Mouse (Mus musculus): ENCODE measurements around the gene Il4ra. TPM values are rescaled to one million over a fixed set of nuclear protein-coding genes. Genes with fewer than 3 reads are reported as not detected.

Gene Il4ra
- polyA plus RNA-seq, 1 experiment: 5.3 TPM

DNA sequence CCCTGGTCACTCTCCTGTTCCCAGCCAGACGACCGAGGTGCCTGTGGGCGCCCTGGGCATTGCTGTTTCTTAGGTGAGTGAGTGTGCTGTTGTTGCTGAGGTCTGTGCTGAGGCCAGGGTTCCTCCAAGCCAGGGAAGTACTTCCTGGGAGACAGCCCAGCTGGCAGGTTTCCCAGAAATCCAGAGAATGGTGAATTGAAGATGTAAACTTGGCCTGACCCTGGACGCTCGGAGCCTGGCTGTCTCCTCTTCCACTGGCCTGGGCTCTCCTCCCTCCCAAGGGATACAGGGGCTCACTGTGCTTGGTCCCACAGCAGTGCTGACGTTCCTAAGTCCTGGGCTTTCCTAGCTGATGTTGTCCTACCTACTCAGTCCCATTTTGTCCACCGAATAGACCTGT, 25.1 kb downstream of the Il4ra start:
- TF ChIP-seq GATA1 (IDR thresholded peaks at IDR 0.05; ENCODE audit: low read length): no peak

DNA sequence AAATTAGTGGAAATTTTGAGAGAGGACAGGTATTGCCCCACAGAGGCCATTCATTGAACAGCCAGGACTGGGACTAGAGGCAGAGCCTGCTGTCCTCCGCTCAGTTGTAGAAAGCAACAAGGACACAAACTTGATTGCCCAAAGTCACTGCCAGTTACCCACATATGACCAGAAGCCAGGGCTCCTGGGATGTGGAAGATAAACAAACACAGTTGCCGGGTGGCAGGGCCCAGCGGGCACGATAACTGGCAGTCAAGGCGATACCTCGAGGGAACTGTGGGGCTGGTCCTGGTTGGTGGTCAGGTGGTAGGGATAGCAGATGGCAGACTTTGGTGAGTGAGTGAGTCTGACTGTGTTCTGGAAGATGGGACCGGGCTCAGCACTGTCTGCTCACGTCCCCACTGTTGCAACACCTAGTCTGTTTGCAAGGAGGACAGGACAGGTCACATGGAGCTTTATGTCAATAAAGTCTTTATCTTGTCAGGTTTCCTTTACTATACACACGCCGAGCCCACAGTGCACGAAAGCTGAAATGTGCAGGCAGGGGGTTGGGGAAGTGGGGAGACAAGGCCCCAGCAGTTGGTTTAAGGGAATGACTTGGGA, 25.7 kb downstream of the Il4ra start:
- TF ChIP-seq GATA1 (IDR thresholded peaks at IDR 0.05; ENCODE audit: low read length): no peak

- TF ChIP-seq GATA1 (IDR thresholded peaks at IDR 0.05; ENCODE audit: low read length): no peak
Observed at GRCm38 (mm10) chr7:125578106-125578505, 26.2 kb downstream of the Il4ra start.

- no peak for TF ChIP-seq GATA1 (IDR thresholded peaks at IDR 0.05; ENCODE audit: low read length)
Observed at GRCm38 (mm10) chr7:125579545-125580219, 27.8 kb downstream of the Il4ra start.

- TF ChIP-seq GATA1 (IDR thresholded peaks at IDR 0.05; ENCODE audit: low read length): no peak
Observed at GRCm38 (mm10) chr7:125580220-125580549, 28.3 kb downstream of the Il4ra start.

- TF ChIP-seq GATA1 (IDR thresholded peaks at IDR 0.05; ENCODE audit: low read length): no peak
Observed at GRCm38 (mm10) chr7:125580625-125581316, 28.9 kb downstream of the Il4ra start.

DNA sequence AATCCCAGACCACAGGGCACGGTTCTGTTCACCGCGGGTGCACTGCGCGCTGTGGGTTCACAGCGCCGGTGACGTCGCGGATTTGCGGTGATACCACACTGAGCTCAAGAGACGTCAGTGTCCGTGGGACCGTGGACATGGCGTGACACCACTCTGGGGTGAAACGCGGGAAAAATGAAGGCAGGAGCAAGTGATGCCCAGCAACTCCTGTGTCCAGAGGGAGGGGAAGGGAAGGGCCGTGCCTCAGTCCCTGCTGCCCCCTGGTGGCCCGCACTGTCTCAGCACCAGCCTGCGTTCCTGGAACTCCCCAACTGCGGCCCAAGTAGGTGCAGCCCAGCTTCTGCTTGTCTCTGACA, 29.4 kb downstream of the Il4ra start:
- TF ChIP-seq GATA1 (IDR thresholded peaks at IDR 0.05; ENCODE audit: low read length): no peak

- TF ChIP-seq GATA1 (IDR thresholded peaks at IDR 0.05; ENCODE audit: low read length): no peak
Observed at GRCm38 (mm10) chr7:125583325-125584004, 31.5 kb downstream of the Il4ra start.

DNA sequence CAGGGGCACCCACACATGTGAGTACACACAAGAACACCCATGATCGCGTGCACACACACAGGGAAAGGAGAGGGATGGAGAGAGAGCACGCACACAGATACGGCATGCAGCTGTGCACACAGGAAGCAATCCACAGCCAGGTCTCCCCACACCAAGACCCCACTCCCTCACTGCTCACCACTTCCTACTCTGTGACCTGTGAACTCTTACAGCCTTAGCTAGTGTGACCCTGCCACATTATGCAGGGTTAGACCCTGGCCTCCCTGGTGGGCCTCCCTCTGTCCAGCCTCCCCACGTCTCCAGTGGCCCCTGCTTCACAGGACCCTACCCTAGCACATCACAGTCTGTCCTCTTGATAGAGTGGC, 32.1 kb downstream of the Il4ra start:
- no peak for TF ChIP-seq GATA1 (IDR thresholded peaks at IDR 0.05; ENCODE audit: low read length)

DNA sequence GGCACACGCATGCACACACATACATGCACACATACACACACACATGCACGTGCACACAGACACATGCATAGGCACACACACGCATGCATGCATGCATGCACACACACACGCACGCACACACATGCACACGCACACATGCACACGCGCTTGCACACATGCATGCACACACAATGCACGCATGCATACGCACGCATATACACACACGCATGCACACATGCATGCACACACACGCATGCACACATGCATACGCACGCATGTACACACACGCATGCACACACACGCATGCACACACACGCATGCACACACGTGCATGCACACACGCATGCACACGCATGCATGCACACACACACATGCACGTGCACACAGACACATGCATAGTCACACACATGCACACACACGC, 34.4 kb downstream of the Il4ra start:
- no peak for TF ChIP-seq GATA1 (IDR thresholded peaks at IDR 0.05; ENCODE audit: low read length)

- TF ChIP-seq GATA1 (IDR thresholded peaks at IDR 0.05; ENCODE audit: low read length): no peak
Observed at GRCm38 (mm10) chr7:125588721-125589120, 36.8 kb downstream of the Il4ra start.

DNA sequence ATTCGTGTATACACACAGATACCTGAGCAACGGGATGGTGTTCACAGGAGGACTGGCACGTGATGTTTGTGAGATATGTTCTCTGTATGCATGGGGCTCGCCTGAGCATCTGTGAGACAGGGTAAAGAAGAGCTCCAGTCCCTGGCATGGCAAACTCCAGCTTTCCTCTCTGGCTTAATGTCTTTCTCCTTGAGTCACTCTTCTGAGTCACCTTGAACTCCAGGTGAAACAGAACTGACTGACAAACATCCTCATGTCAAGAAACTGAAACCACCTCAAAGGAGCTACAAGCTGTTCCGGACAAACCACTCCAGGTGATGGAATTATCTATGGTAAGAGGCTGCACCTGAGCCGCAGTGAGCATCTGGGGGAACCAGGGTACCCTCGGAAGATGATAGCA, 38.0 kb downstream of the Il4ra start:
- TF ChIP-seq GATA1 (IDR thresholded peaks at IDR 0.05; ENCODE audit: low read length): no peak

- no peak for TF ChIP-seq GATA1 (IDR thresholded peaks at IDR 0.05; ENCODE audit: low read length)
Observed at GRCm38 (mm10) chr7:125593831-125594230, 41.9 kb downstream of the Il4ra start.

GRCm38 (mm10) chr7:125596406-125596805, 44.5 kb downstream of the Il4ra start:
- TF ChIP-seq GATA1 (IDR thresholded peaks at IDR 0.05; ENCODE audit: low read length): no peak

GRCm38 (mm10) chr7:125597083-125597482, 45.2 kb downstream of the Il4ra start:
- TF ChIP-seq GATA1 (IDR thresholded peaks at IDR 0.05; ENCODE audit: low read length): no peak

DNA sequence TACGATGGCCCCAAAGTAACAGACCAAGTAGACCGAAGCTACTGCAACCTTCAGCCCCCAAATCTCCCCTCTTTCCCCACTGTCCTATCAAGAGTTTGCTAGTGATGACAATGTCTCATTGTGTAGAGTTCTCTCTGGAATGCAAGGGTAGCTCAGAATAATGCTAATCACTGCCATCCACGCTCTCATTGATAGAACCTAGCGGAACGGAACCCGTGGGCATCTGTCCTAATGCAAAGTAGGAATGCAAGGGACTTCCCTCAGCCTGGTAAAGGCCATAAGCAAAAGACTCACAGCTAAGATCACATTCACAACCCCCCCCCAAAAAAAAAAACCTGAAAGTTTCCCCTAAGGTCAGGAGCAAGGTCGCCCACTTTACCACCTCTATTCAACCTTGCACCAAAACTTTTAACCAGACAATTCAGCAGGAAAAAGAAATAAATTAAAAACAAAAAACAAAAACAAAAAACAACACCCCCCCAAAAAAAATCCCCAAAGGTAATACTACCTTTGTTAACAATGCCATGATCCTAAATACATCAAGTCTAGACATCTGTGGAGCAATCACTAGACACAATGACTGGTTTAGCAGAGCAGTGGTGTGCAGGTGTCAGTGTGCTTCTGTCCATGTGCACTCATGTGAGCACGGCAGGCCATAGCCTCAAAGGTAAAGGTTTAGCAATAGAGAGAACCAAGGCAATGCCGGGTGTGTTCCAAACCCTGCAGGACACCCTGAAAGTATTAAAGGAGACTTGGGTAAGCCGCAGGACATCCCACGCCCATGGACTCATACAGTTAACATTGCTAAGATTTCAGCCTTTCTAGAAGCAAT, 45.8 kb downstream of the Il4ra start:
- TF ChIP-seq GATA1 (IDR thresholded peaks at IDR 0.05; ENCODE audit: low read length): no peak
